Mouse (Mus musculus) heart, postnatal 0 days (tissue): Measurements from ENCODE around the gene Csnk2a1.

Experiments
- CTCF ChIP-seq: IDR thresholded peaks from 2 replicates; pipeline ENCODE4 v1.5.1; 2016; ENCODE audit warnings: antibody characterized with exemption, control low read depth, low read depth
- EP300 ChIP-seq: IDR thresholded peaks from 2 replicates; pipeline ENCODE4 v1.6.1; 2016; ENCODE audit warnings: antibody characterized with exemption, low read depth

- TF ChIP-seq CTCF (no peak), EP300 (no peak)
Observed at GRCm38 (mm10) chr2:152322198-152322597, 95.6 kb downstream of the Csnk2a1 start.
